Mouse (Mus musculus) myocyte (in vitro differentiated cells): Measurements from ENCODE around the gene Syna.

Experiments used
- CEBPB ChIP-seq: IDR thresholded peaks from 2 replicates; pipeline ENCODE4 v1.6.1; 2011; ENCODE audit warnings: mild to moderate bottlenecking, moderate library complexity; ENCODE audit not compliant: poor library complexity, insufficient read depth, severe bottlenecking
- E2F4 ChIP-seq: IDR thresholded peaks from one replicate; pipeline ENCODE4 v1.6.1; 2011; ENCODE audit warnings: mild to moderate bottlenecking, control low read depth, moderate library complexity; ENCODE audit not compliant: insufficient read depth
- MAX ChIP-seq: IDR thresholded peaks from one replicate; pipeline ENCODE4 v1.6.1; 2011; ENCODE audit warnings: low read depth, mild to moderate bottlenecking, control low read depth
- MYOD1 ChIP-seq, 3 experiments: IDR thresholded peaks; one replicate each; pipeline ENCODE4 v1.6.1; 2011; ENCODE audit warnings: control low read depth in 2 of 3, low read depth in 2 of 3, mild to moderate bottlenecking in 2 of 3, moderate library complexity in 1 of 3; ENCODE audit not compliant: insufficient read length in 2 of 3, control insufficient read depth in 1 of 3
- MYOG ChIP-seq, 3 experiments: IDR thresholded peaks; one replicate each; pipeline ENCODE4 v1.6.1; 2011; ENCODE audit warnings: control low read depth in 2 of 3, low read depth in 2 of 3, mild to moderate bottlenecking in 2 of 3; ENCODE audit not compliant: insufficient read length in 2 of 3, control insufficient read depth in 1 of 3, insufficient read depth in 1 of 3
- POLR2A ChIP-seq: IDR thresholded peaks from one replicate; pipeline ENCODE4 v1.6.1; 2011; ENCODE audit warnings: low read depth, mild to moderate bottlenecking, control low read depth, moderate library complexity; ENCODE audit not compliant: insufficient read length
- POLR2AphosphoS2 ChIP-seq: IDR thresholded peaks from one replicate; pipeline ENCODE4 v1.6.1; 2011; ENCODE audit warnings: low read depth, control low read depth; ENCODE audit not compliant: insufficient read length
- REST ChIP-seq: IDR thresholded peaks from one replicate; pipeline ENCODE4 v1.6.1; 2011; ENCODE audit warnings: mild to moderate bottlenecking, control low read depth, moderate library complexity; ENCODE audit not compliant: insufficient read depth, insufficient read length
- SRF ChIP-seq: IDR thresholded peaks from one replicate; pipeline ENCODE4 v1.6.1; 2011; ENCODE audit warnings: low read depth; ENCODE audit not compliant: control insufficient read depth, insufficient read length
- TCF12 ChIP-seq: IDR thresholded peaks from one replicate; pipeline ENCODE4 v1.6.1; 2011; ENCODE audit warnings: mild to moderate bottlenecking, control low read depth; ENCODE audit not compliant: poor library complexity, insufficient read depth, severe bottlenecking
- TCF3 ChIP-seq: IDR thresholded peaks from one replicate; pipeline ENCODE4 v1.6.1; 2011; ENCODE audit warnings: low read depth, control low read depth; ENCODE audit not compliant: insufficient read length
- USF1 ChIP-seq: IDR thresholded peaks from one replicate; pipeline ENCODE4 v1.6.1; 2011; ENCODE audit warnings: low read depth, mild to moderate bottlenecking, control low read depth, moderate library complexity

DNA sequence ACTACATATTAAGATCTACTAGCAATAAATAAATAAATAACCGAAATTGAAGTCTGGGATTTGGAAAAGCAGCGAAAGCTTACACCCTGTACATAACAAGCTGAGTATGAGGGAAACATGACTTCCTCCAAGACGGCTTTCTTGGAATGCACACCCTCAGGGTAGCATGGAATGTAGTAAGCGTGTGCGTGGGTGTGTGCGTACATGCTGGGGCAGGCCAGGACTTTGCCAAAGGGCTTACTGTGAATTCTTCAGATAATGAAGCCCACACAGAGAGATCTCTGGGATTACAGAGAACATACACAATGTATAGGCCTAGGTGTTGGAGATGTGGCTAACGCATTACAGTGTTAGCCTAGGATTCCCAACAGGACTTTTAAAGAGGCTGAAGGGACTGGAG, 17.6 kb upstream of the Syna start:
- TF ChIP-seq CEBPB = no peak
- no peak for TF ChIP-seq TCF12
- no peak for TF ChIP-seq POLR2A
- TF ChIP-seq SRF = no peak
- no peak for TF ChIP-seq MAX
- TF ChIP-seq E2F4 = no peak
- no peak for TF ChIP-seq MYOG (IDR thresholded peaks at IDR 0.05; ENCODE audit: control insufficient read depth in 1 of 3, insufficient read depth in 1 of 3, insufficient read length in 2 of 3, low read depth in 2 of 3)
- TF ChIP-seq REST = no peak
- TF ChIP-seq USF1 = no peak
- TF ChIP-seq MYOD1 (IDR thresholded peaks at IDR 0.05; ENCODE audit: control insufficient read depth in 1 of 3, insufficient read length in 2 of 3, low read depth in 2 of 3) = no peak
- no peak for TF ChIP-seq POLR2AphosphoS2
- TF ChIP-seq TCF3 = no peak
